Mouse (Mus musculus): Measurements from ENCODE around the gene Gm15130. TPM values are rescaled to one million over a fixed set of nuclear protein-coding genes. Genes with fewer than 3 reads are reported as not detected.

The Gm15130 gene
- 290 TPM for polyA plus RNA-seq (2014; fragmentation: Illumina TruSeq; extraction: RNeasy Lipid Tissue Mini Kit (QIAGEN cat#74804); ENCODE audit: low read depth, low replicate concordance)

DNA sequence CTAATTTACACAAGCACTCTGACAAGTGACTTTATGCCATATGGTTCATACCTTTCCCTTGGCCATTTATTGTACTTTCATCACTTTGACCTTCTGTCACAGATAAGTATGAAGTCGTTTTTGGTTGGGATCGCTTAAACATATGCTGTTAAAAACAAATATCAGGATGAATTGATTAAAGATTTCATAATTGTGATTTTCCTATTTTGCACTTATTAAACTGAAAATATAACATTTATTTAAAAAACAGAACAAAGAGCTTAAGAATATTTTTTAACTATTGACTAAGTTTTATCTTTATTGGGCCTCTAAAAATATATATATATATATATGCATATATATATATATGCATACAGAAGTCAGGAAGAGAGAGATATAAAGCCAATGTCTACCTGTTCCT is at the start of gene Gm15130:
TSS of gene Gm15130 (minus strand) at position 101 of the 400 bp plus-strand sequence.

DNA sequence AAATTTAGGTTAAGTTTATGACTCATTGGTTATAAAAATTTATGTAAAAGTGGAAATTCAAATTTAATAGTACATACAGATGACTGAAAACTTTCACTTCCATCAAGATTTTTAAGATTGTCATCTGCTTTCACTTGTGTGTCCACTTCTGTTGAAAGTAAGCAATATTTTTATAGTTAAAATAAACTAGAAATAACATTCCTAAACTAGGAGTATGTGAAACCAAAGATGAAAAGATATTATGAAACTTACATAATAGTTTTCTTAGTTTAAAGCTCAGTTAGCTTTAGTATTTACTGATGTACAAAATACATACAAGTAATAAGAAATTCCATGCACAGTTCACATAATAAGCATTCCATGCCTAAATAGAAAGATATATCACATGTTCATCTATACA is 46.9 kb downstream of the Gm15130 start, which contains the start of gene Gm13941:
TSS of gene Gm13941 (minus strand) at position 101 of the 400 bp plus-strand sequence.

Other genes starting within 250 kb of the Gm15130 start
- gene Ano3, start 202.0 kb downstream of the Gm15130 start, polyA plus RNA-seq (2014; fragmentation: Illumina TruSeq; extraction: RNeasy Lipid Tissue Mini Kit (QIAGEN cat#74804); ENCODE audit: low read depth, low replicate concordance) = 0.41 TPM
- 260 TPM for gene Gm13941, start 47.0 kb downstream of the Gm15130 start, polyA plus RNA-seq (2014; fragmentation: Illumina TruSeq; extraction: RNeasy Lipid Tissue Mini Kit (QIAGEN cat#74804); ENCODE audit: low read depth, low replicate concordance)
- 618 TPM for gene 4930430A15Rik, start 76.7 kb upstream of the Gm15130 start, polyA plus RNA-seq (2014; fragmentation: Illumina TruSeq; extraction: RNeasy Lipid Tissue Mini Kit (QIAGEN cat#74804); ENCODE audit: low read depth, low replicate concordance)
- gene Olfr1275, start 82.3 kb upstream of the Gm15130 start, polyA plus RNA-seq (2014; fragmentation: Illumina TruSeq; extraction: RNeasy Lipid Tissue Mini Kit (QIAGEN cat#74804); ENCODE audit: low read depth, low replicate concordance) = 0.13 TPM
- not detected for gene Olfr1276, start 101.6 kb upstream of the Gm15130 start, polyA plus RNA-seq (2014; fragmentation: Illumina TruSeq; extraction: RNeasy Lipid Tissue Mini Kit (QIAGEN cat#74804); ENCODE audit: low read depth, low replicate concordance)
- gene Olfr1277, start 121.2 kb upstream of the Gm15130 start, polyA plus RNA-seq (2014; fragmentation: Illumina TruSeq; extraction: RNeasy Lipid Tissue Mini Kit (QIAGEN cat#74804); ENCODE audit: low read depth, low replicate concordance) = 0.22 TPM
- gene Olfr1278, start 137.2 kb upstream of the Gm15130 start, polyA plus RNA-seq (2014; fragmentation: Illumina TruSeq; extraction: RNeasy Lipid Tissue Mini Kit (QIAGEN cat#74804); ENCODE audit: low read depth, low replicate concordance) = not detected
- gene Olfr1279, start 147.7 kb upstream of the Gm15130 start, polyA plus RNA-seq (2014; fragmentation: Illumina TruSeq; extraction: RNeasy Lipid Tissue Mini Kit (QIAGEN cat#74804); ENCODE audit: low read depth, low replicate concordance) = 0.59 TPM
- 1.7 TPM for gene Olfr1280, start 161.1 kb upstream of the Gm15130 start, polyA plus RNA-seq (2014; fragmentation: Illumina TruSeq; extraction: RNeasy Lipid Tissue Mini Kit (QIAGEN cat#74804); ENCODE audit: low read depth, low replicate concordance)
- gene Olfr1281, start 173.6 kb upstream of the Gm15130 start, polyA plus RNA-seq (2014; fragmentation: Illumina TruSeq; extraction: RNeasy Lipid Tissue Mini Kit (QIAGEN cat#74804); ENCODE audit: low read depth, low replicate concordance) = 0.11 TPM
- gene Olfr1282, start 183.1 kb upstream of the Gm15130 start, polyA plus RNA-seq (2014; fragmentation: Illumina TruSeq; extraction: RNeasy Lipid Tissue Mini Kit (QIAGEN cat#74804); ENCODE audit: low read depth, low replicate concordance) = not detected
- gene Olfr1283, start 213.9 kb upstream of the Gm15130 start, polyA plus RNA-seq (2014; fragmentation: Illumina TruSeq; extraction: RNeasy Lipid Tissue Mini Kit (QIAGEN cat#74804); ENCODE audit: low read depth, low replicate concordance) = 0.13 TPM
- not detected for gene Olfr1284, start 222.6 kb upstream of the Gm15130 start, polyA plus RNA-seq (2014; fragmentation: Illumina TruSeq; extraction: RNeasy Lipid Tissue Mini Kit (QIAGEN cat#74804); ENCODE audit: low read depth, low replicate concordance)